In the genomic region with DNA sequence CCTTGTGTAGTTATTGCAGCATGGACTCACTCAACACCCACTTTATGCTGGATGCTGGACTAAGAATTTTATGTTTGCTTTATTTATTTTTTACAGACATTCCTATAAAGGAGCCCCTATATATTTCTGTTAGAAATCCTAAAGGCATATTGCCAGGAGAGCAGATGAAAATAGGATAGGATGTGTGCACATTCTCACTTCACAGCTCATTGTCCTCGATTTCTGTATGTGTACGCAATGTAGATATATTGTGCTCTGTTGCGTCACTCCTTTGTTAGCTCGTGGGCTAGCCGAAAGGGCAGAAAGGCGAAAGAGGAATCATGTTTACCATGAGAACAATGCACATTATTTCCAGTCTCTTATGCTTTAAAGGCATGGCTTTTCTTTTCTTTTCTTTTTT, we compare ENCODE assay signal across 25 mouse cellular contexts.
"Had no signal": no experiment of that assay in that cellular context is flagged by ENCODE, and none has a peak within 500 bp of the region (broad histone marks: within the 10 kb centered on the region; RNA-seq: fewer than 3 reads in every experiment).

No protein-coding gene starts in this region.

- H3K27me3 ChIP-seq: hindbrain, embryonic 15.5 days had no signal

- H3K9ac ChIP-seq: heart, embryonic 13.5 days; heart, embryonic 15.5 days; hindbrain, embryonic 13.5 days; hindbrain, embryonic 15.5 days; kidney, embryonic 15.5 days; limb, embryonic 13.5 days; limb, embryonic 15.5 days had no signal

- H3K27ac ChIP-seq: heart, adult 2 months; heart, embryonic 13.5 days; heart, embryonic 15.5 days; hindbrain, embryonic 13.5 days; hindbrain, embryonic 15.5 days; hindbrain, postnatal 0 days; kidney, embryonic 15.5 days; kidney, postnatal 0 days; limb, embryonic 13.5 days; limb, embryonic 15.5 days had no signal

- H3K9me3 ChIP-seq: heart, embryonic 13.5 days; heart, embryonic 15.5 days; hindbrain, embryonic 13.5 days; hindbrain, embryonic 15.5 days; kidney, embryonic 15.5 days; limb, embryonic 13.5 days; limb, embryonic 15.5 days had no signal

- H3K4me2 ChIP-seq: heart, embryonic 11.5 days; heart, embryonic 13.5 days; heart, embryonic 15.5 days; hindbrain, embryonic 13.5 days; kidney, embryonic 15.5 days; limb, embryonic 13.5 days; limb, embryonic 15.5 days had no signal

- DNase-seq: gastrocnemius, postnatal 14 days; gastrocnemius, postnatal 36 days; heart, adult 11 months; heart, adult 2 months; heart, postnatal 14 days; heart, postnatal 36 days; kidney, adult 11 months; kidney, adult 2 months; kidney, adult 9 months; kidney, postnatal 14 days; kidney, postnatal 36 days; layer of hippocampus, adult 9-11 months; layer of hippocampus, postnatal 36 days; left cerebral cortex, postnatal 4 days had no signal

- ATAC-seq: hindbrain, postnatal 0 days; intestine, embryonic 16.5 days had no signal

- H3K4me3 ChIP-seq: heart, adult 2 months; heart, embryonic 13.5 days; heart, embryonic 15.5 days; hindbrain, embryonic 13.5 days; hindbrain, embryonic 15.5 days; kidney, embryonic 15.5 days; limb, embryonic 13.5 days; limb, embryonic 15.5 days had no signal

- H3K36me3 ChIP-seq: heart, embryonic 13.5 days; heart, embryonic 15.5 days; hindbrain, embryonic 13.5 days; hindbrain, embryonic 15.5 days; kidney, embryonic 15.5 days; limb, embryonic 13.5 days; limb, embryonic 15.5 days had no signal
